Mouse (Mus musculus) lung, embryonic 16.5 days (tissue): Measurements from ENCODE around the gene 2410015M20Rik. TPM values are rescaled to one million over a fixed set of nuclear protein-coding genes. Genes with fewer than 3 reads are reported as not detected.

Experiments used
- ATAC-seq: fragments of 200-750 bp; cut with Nextera tagmentation; 2 replicates; pipeline ENCODE4 v1.8.0; 2017; ENCODE audit warnings: low read depth, mild to moderate bottlenecking, moderate library complexity
- H3K27ac ChIP-seq: fragments of 300-500 bp; sonication (generic); 2 replicates; pipeline ENCODE4 v1.5.1; 2014; ENCODE audit warnings: mild to moderate bottlenecking, control low read depth, low read length
- H3K27me3 ChIP-seq: fragments of 300-500 bp; sonication (generic); 2 replicates; pipeline ENCODE4 v1.6.1; 2014; ENCODE audit warnings: low read depth, low read length, mixed read lengths; ENCODE audit not compliant: control insufficient read depth, insufficient read depth
- H3K36me3 ChIP-seq: fragments of 300-500 bp; sonication (generic); 2 replicates; pipeline ENCODE4 v1.6.1; 2014; ENCODE audit warnings: low read length; ENCODE audit not compliant: control insufficient read depth, insufficient read depth
- H3K4me1 ChIP-seq: fragments of 300-500 bp; sonication (generic); replicated peaks from 2 replicates; pipeline ENCODE4 v1.6.1; 2014; ENCODE audit warnings: low read length, mixed read lengths; ENCODE audit not compliant: control insufficient read depth, insufficient read depth
- H3K4me2 ChIP-seq: fragments of 300-500 bp; sonication (generic); 2 replicates; pipeline ENCODE4 v1.6.1; 2014; ENCODE audit warnings: low read depth, low read length, control low read depth
- H3K4me3 ChIP-seq: fragments of 300-500 bp; sonication (generic); 2 replicates; pipeline ENCODE4 v1.5.1; 2014; ENCODE audit warnings: mild to moderate bottlenecking, low read length, control low read depth
- H3K9ac ChIP-seq: fragments of 300-500 bp; sonication (generic); 2 replicates; pipeline ENCODE4 v1.6.1; 2014; ENCODE audit warnings: low read length, control low read depth
- H3K9me3 ChIP-seq: fragments of 300-500 bp; sonication (generic); 2 replicates; pipeline ENCODE4 v1.6.1; 2016; ENCODE audit warnings: low read length; ENCODE audit not compliant: control insufficient read depth
- WGBS: fragments of 180-500 bp; shearing (Covaris S2); extraction: QIAGEN DNeasy Blood & Tissue Kit; methylation state at CpG from one replicate; pipeline ENCODE4 v1.1.7; 2014; 5-methylcytosine and 5-hydroxymethylcytosine counted together
- polyA plus RNA-seq: library from polyadenylated mRNA; unstranded; fragments of >200 nt; fragmentation: Nextera tagmentation; extraction: Ambion mirVana; gene quantifications from 2 replicates; pipeline ENCODE4 v1.2.1, GENCODE M21; 2015

The 2410015M20Rik gene
- polyA plus RNA-seq, 1 experiment from 2014 or later = 227 TPM

- H3K4me1 ChIP-seq = peaks cover 30% of the 10 kb centered on the region
Observed at GRCm38 (mm10) chr17:56585171-56585821, 24.3 kb downstream of the 2410015M20Rik start.

GRCm38 (mm10) chr17:56584257-56585130 lies 25.1 kb downstream of the 2410015M20Rik start, which contains the start of the genes Safb2 and Safb:
TSS of gene Safb2 (minus strand) at chr17:56584585.
TSS of gene Safb (plus strand) at chr17:56584825.
- peak within 1 kb of the TSS; percentile 97 for H3K27ac ChIP-seq
- H3K9me3 ChIP-seq = no peaks in the 10 kb centered on the region
- peak; percentile 96 for ATAC-seq
- no peaks in the 10 kb centered on the region for H3K27me3 ChIP-seq
- H3K36me3 ChIP-seq = peaks cover 40% of the 10 kb centered on the region
- peak within 1 kb of the TSS; percentile 96 for H3K9ac ChIP-seq
- peak within 1 kb of the TSS; percentile 98 for H3K4me3 ChIP-seq
- H3K4me1 ChIP-seq = peaks cover 30% of the 10 kb centered on the region
- peak within 1 kb of the TSS; percentile 85 for H3K4me2 ChIP-seq
- WGBS = under 1% methylated on average over 83 of the region's 101 CpGs

More at GRCm38 (mm10) chr17:56585171-56585821, 24.3 kb downstream of the 2410015M20Rik start:
- Histone ChIP-seq H3K27me3 (no peaks in the 10 kb centered on the region), H3K4me3 (peak overlapping the region; percentile 97), H3K9me3 (no peaks in the 10 kb centered on the region), H3K36me3 (peaks cover 38% of the 10 kb centered on the region), H3K27ac (peak overlapping the region; percentile 94), H3K9ac (peak overlapping the region; percentile 96), H3K4me2 (peak overlapping the region; percentile 85)
- peak; percentile 12 for ATAC-seq
- WGBS = under 1% methylated on average over 60 of the region's 61 CpGs

- H3K27me3 ChIP-seq = no peaks in the 10 kb centered on the region
- H3K4me3 ChIP-seq = peak overlapping the region; percentile 98
- peaks cover 37% of the 10 kb centered on the region for H3K36me3 ChIP-seq
- H3K27ac ChIP-seq = peak overlapping the region; percentile 97
- ATAC-seq = no peak
- 1% methylated on average over 33 of the region's 33 CpGs for WGBS
- peak overlapping the region; percentile 71 for H3K4me2 ChIP-seq
- H3K9ac ChIP-seq = peak overlapping the region; percentile 96
- H3K9me3 ChIP-seq = no peaks in the 10 kb centered on the region
- peaks cover 30% of the 10 kb centered on the region for H3K4me1 ChIP-seq
Observed at GRCm38 (mm10) chr17:56583611-56584256, 25.8 kb downstream of the 2410015M20Rik start.

- H3K36me3 ChIP-seq = peaks cover 38% of the 10 kb centered on the region
- peak overlapping the region; percentile 96 for H3K9ac ChIP-seq
- H3K4me2 ChIP-seq = peak overlapping the region; percentile 71
- H3K4me1 ChIP-seq = peaks cover 30% of the 10 kb centered on the region
- H3K27me3 ChIP-seq = no peaks in the 10 kb centered on the region
- H3K9me3 ChIP-seq = no peaks in the 10 kb centered on the region
- peak overlapping the region; percentile 98 for H3K4me3 ChIP-seq
- 70% methylated on average over 1 of the region's 1 CpGs for WGBS
- ATAC-seq = no peak
- H3K27ac ChIP-seq = no peak overlapping the region
Observed at GRCm38 (mm10) chr17:56583071-56583470, 26.5 kb downstream of the 2410015M20Rik start.

- H3K9ac ChIP-seq = no peak overlapping the region
- H3K27ac ChIP-seq = no peak overlapping the region
- 92% methylated on average over 3 of the region's 3 CpGs for WGBS
- H3K9me3 ChIP-seq = no peaks in the 10 kb centered on the region
- no peaks in the 10 kb centered on the region for H3K27me3 ChIP-seq
- peaks cover 70% of the 10 kb centered on the region for H3K36me3 ChIP-seq
- H3K4me2 ChIP-seq = no peak overlapping the region
- no peaks in the 10 kb centered on the region for H3K4me1 ChIP-seq
- H3K4me3 ChIP-seq = no peak overlapping the region
- ATAC-seq = no peak; the same call in 1 of the 2 replicates
Observed at GRCm38 (mm10) chr17:56572939-56573338, 36.6 kb downstream of the 2410015M20Rik start.

GRCm38 (mm10) chr17:56572154-56572553 lies 37.4 kb downstream of the 2410015M20Rik start:
- H3K4me2 ChIP-seq = no peak overlapping the region
- no peaks in the 10 kb centered on the region for H3K4me1 ChIP-seq
- no peak overlapping the region for H3K27ac ChIP-seq
- no peak overlapping the region for H3K9ac ChIP-seq
- no peak overlapping the region for H3K4me3 ChIP-seq
- ATAC-seq = no peak
- no peaks in the 10 kb centered on the region for H3K9me3 ChIP-seq
- H3K36me3 ChIP-seq = peaks cover 70% of the 10 kb centered on the region
- whole genome bisulfite sequencing = 32% methylated on average over 1 of the region's 1 CpGs
- H3K27me3 ChIP-seq = no peaks in the 10 kb centered on the region

GRCm38 (mm10) chr17:56570287-56570686 lies 39.3 kb downstream of the 2410015M20Rik start:
- no peaks in the 10 kb centered on the region for H3K27me3 ChIP-seq
- no peaks in the 10 kb centered on the region for H3K4me1 ChIP-seq
- no peak overlapping the region for H3K4me3 ChIP-seq
- H3K9ac ChIP-seq = no peak overlapping the region
- H3K36me3 ChIP-seq = peaks cover 80% of the 10 kb centered on the region
- no peak overlapping the region for H3K4me2 ChIP-seq
- ATAC-seq = no peak
- 90% methylated on average over 4 of the region's 4 CpGs for WGBS
- H3K27ac ChIP-seq = no peak overlapping the region
- no peaks in the 10 kb centered on the region for H3K9me3 ChIP-seq

- Histone ChIP-seq H3K27me3 (no peaks in the 10 kb centered on the region), H3K9ac (no peak overlapping the region), H3K27ac (no peak overlapping the region), H3K4me3 (no peak overlapping the region), H3K4me2 (no peak overlapping the region), H3K36me3 (peaks cover 84% of the 10 kb centered on the region), H3K9me3 (no peaks in the 10 kb centered on the region), H3K4me1 (no peaks in the 10 kb centered on the region)
- WGBS = 83% methylated on average over 4 of the region's 4 CpGs
- ATAC-seq = no peak
Observed at GRCm38 (mm10) chr17:56567370-56567769, 42.2 kb downstream of the 2410015M20Rik start.

- no peaks in the 10 kb centered on the region for H3K27me3 ChIP-seq
- H3K27ac ChIP-seq = no peak overlapping the region
- WGBS = 88% methylated on average over 5 of the region's 5 CpGs
- no peak for ATAC-seq
- H3K9me3 ChIP-seq = no peaks in the 10 kb centered on the region
- no peak overlapping the region for H3K4me3 ChIP-seq
- no peak overlapping the region for H3K4me2 ChIP-seq
- H3K9ac ChIP-seq = no peak overlapping the region
- peaks cover 88% of the 10 kb centered on the region for H3K36me3 ChIP-seq
- no peaks in the 10 kb centered on the region for H3K4me1 ChIP-seq
Observed at GRCm38 (mm10) chr17:56566918-56567317, 42.7 kb downstream of the 2410015M20Rik start.
